Mouse (Mus musculus) forebrain, embryonic 11.5 days (tissue): Measurements from ENCODE around the gene Smyd4. TPM values are rescaled to one million over a fixed set of nuclear protein-coding genes. Genes with fewer than 3 reads are reported as not detected.

Source experiments
- ATAC-seq: fragments of 200-750 bp; cut with Nextera tagmentation; replicated peaks from 2 replicates; pipeline ENCODE4 v1.8.0; 2017; ENCODE audit warnings: moderate TSS enrichment; ENCODE audit not compliant: low FRiP score
- DNase-seq: peaks from one replicate; pipeline ENCODE4 v3.0.0-alpha.2; 2017; ENCODE audit warnings: low spot score
- H3K27ac ChIP-seq: fragments of 300-500 bp; sonication (generic); 2 replicates; pipeline ENCODE4 v1.5.1; 2014; ENCODE audit warnings: low read depth, low read length
- H3K27me3 ChIP-seq: fragments of 300-500 bp; sonication (generic); 2 replicates; pipeline ENCODE4 v1.6.1; 2014; ENCODE audit warnings: mild to moderate bottlenecking, low read length, mixed read lengths; ENCODE audit not compliant: control insufficient read depth, insufficient read depth
- H3K36me3 ChIP-seq: fragments of 300-500 bp; sonication (generic); 2 replicates; pipeline ENCODE4 v1.6.1; 2014; ENCODE audit warnings: mild to moderate bottlenecking, low read length, moderate library complexity, mixed read lengths; ENCODE audit not compliant: control insufficient read depth, insufficient read depth
- H3K4me1 ChIP-seq: fragments of 300-500 bp; sonication (generic); replicated peaks from 2 replicates; pipeline ENCODE4 v1.6.1; 2014; ENCODE audit warnings: low read length, mixed read lengths; ENCODE audit not compliant: control insufficient read depth, insufficient read depth
- H3K4me2 ChIP-seq: fragments of 300-500 bp; sonication (generic); 2 replicates; pipeline ENCODE4 v1.6.1; 2014; ENCODE audit warnings: low read depth, mild to moderate bottlenecking, low read length, moderate library complexity, mixed read lengths; ENCODE audit not compliant: severe bottlenecking
- H3K4me3 ChIP-seq: fragments of 300-500 bp; sonication (generic); 2 replicates; pipeline ENCODE4 v1.5.1; 2014; ENCODE audit warnings: low read depth, low read length
- H3K9ac ChIP-seq: fragments of 300-500 bp; sonication (generic); 2 replicates; pipeline ENCODE4 v1.6.1; 2014; ENCODE audit warnings: low read length
- H3K9me3 ChIP-seq: fragments of 300-500 bp; sonication (generic); 2 replicates; pipeline ENCODE4 v1.6.1; 2016; ENCODE audit warnings: low read length, mixed read lengths; ENCODE audit not compliant: control insufficient read depth
- WGBS: fragments of 180-500 bp; shearing (Covaris S2); extraction: QIAGEN DNeasy Blood & Tissue Kit; methylation state at CpG from one replicate; pipeline ENCODE4 v1.1.7; 2014; 5-methylcytosine and 5-hydroxymethylcytosine counted together
- polyA plus RNA-seq: library from polyadenylated mRNA; unstranded; fragments of >200 nt; fragmentation: Nextera tagmentation; extraction: Ambion mirVana; gene quantifications from 2 replicates; pipeline ENCODE4 v1.2.1, GENCODE M21; 2014

Smyd4 gene
- polyA plus RNA-seq, 1 experiment from 2014 or later: 20.0 TPM

DNA sequence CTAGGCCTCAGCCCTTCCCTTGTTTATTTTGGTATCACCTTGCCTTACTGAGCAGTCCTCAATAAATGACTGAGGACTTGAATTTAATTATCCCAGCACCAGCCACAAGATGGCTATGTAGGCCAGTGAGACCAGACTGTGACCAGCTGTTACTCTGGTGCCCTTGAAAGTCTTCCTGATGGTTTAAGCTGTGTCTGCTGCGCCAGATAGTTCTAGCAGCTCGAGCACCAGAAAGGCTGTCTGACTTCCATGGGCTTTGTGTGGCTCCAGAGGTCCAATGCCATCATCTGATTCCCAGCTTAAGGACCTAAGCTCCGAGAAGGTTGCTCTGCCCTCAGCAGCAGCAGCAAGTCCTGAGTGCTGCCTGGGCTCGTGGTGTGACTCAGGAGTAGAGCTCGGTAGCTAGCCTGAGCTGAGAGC lies 54.0 kb downstream of the Smyd4 start:
- DNase-seq: no peak
- Histone ChIP-seq H3K27ac (no peak overlapping the region), H3K9me3 (no peaks in the 10 kb centered on the region), H3K9ac (no peak overlapping the region), H3K4me1 (no peaks in the 10 kb centered on the region), H3K4me3 (no peak overlapping the region), H3K4me2 (no peak overlapping the region), H3K27me3 (no peaks in the 10 kb centered on the region), H3K36me3 (no peaks in the 10 kb centered on the region)
- 74% methylated on average over 5 of the region's 5 CpGs for WGBS
- ATAC-seq: no peak

- 78% methylated on average over 6 of the region's 6 CpGs for WGBS
- H3K36me3 ChIP-seq: no peaks in the 10 kb centered on the region
- no peak overlapping the region for H3K27ac ChIP-seq
- no peak overlapping the region for H3K9ac ChIP-seq
- DNase-seq (no peak), ATAC-seq (no peak)
- H3K9me3 ChIP-seq: no peaks in the 10 kb centered on the region
- no peaks in the 10 kb centered on the region for H3K4me1 ChIP-seq
- H3K27me3 ChIP-seq: no peaks in the 10 kb centered on the region
- H3K4me2 ChIP-seq: no peak overlapping the region
- H3K4me3 ChIP-seq: no peak overlapping the region
Measured at GRCm38 (mm10) chr11:75403301-75404052, 55.2 kb downstream of the Smyd4 start.

GRCm38 (mm10) chr11:75404801-75405200 lies 56.6 kb downstream of the Smyd4 start:
- no peaks in the 10 kb centered on the region for H3K4me1 ChIP-seq
- H3K27me3 ChIP-seq: no peaks in the 10 kb centered on the region
- no peaks in the 10 kb centered on the region for H3K36me3 ChIP-seq
- H3K4me2 ChIP-seq: no peak overlapping the region
- 92% methylated on average over 6 of the region's 6 CpGs for WGBS
- H3K27ac ChIP-seq: no peak overlapping the region
- H3K9ac ChIP-seq: no peak overlapping the region
- no peaks in the 10 kb centered on the region for H3K9me3 ChIP-seq
- H3K4me3 ChIP-seq: no peak overlapping the region
- ATAC-seq (no peak), DNase-seq (no peak)

DNA sequence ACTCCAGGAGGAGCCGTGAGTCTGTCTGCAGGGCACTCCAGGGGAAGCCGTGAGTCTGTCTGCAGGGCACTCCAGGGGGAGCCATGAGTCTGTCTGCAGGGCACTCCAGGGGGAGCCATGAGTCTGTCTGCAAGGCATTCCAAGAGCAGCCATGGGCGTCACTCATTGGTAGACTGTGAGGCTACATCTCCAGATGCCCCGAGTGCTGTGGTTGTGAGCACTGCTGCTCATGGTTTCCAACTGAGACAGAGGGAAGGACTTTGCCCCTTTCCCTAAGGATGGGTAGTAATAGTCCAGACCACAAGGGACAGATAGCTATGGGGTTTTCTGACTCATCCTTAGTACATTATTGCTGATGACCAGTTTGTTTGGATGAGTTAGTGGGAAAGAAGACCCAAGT lies 57.9 kb downstream of the Smyd4 start:
- Histone ChIP-seq H3K27me3 (no peaks in the 10 kb centered on the region), H3K9me3 (no peaks in the 10 kb centered on the region), H3K4me1 (no peaks in the 10 kb centered on the region), H3K9ac (no peak overlapping the region), H3K4me2 (no peak overlapping the region), H3K4me3 (no peak overlapping the region), H3K36me3 (no peaks in the 10 kb centered on the region), H3K27ac (no peak overlapping the region)
- DNase-seq (no peak), ATAC-seq (no peak)
- 69% methylated on average over 4 of the region's 4 CpGs for WGBS

DNA sequence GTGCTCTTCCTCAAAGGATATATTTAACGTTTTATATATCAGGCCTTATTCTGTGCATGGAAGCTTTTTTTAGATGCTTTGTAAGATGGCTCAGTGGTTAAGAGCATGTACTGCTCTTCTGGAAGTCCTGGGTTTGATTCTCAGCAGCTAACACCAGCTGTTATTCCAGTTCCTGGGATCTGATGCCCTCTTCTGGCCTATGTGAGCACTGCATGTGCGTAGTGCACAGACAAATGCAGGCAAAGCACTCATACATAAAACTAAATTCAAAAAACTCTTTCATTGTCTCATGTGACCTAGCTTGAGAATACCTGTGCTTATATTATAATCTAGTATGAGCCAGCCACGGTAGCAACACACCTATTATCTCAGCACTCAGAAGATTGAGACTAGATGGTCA lies 58.6 kb downstream of the Smyd4 start:
- no peak overlapping the region for H3K27ac ChIP-seq
- H3K4me3 ChIP-seq: no peak overlapping the region
- H3K36me3 ChIP-seq: no peaks in the 10 kb centered on the region
- no peak overlapping the region for H3K9ac ChIP-seq
- 41% methylated on average over 3 of the region's 3 CpGs for WGBS
- no peak for ATAC-seq
- no peaks in the 10 kb centered on the region for H3K4me1 ChIP-seq
- H3K4me2 ChIP-seq: no peak overlapping the region
- H3K9me3 ChIP-seq: no peaks in the 10 kb centered on the region
- H3K27me3 ChIP-seq: no peaks in the 10 kb centered on the region
- no peak for DNase-seq

- DNase-seq: no peak
- no peaks in the 10 kb centered on the region for H3K27me3 ChIP-seq
- H3K9ac ChIP-seq: no peak overlapping the region
- H3K9me3 ChIP-seq: no peaks in the 10 kb centered on the region
- no peaks in the 10 kb centered on the region for H3K36me3 ChIP-seq
- no peak overlapping the region for H3K4me3 ChIP-seq
- H3K4me2 ChIP-seq: no peak overlapping the region
- H3K27ac ChIP-seq: no peak overlapping the region
- no peak for ATAC-seq
- 81% methylated on average over 17 of the region's 17 CpGs for WGBS
- H3K4me1 ChIP-seq: no peaks in the 10 kb centered on the region
Measured at GRCm38 (mm10) chr11:75409679-75410575, 61.7 kb downstream of the Smyd4 start.

DNA sequence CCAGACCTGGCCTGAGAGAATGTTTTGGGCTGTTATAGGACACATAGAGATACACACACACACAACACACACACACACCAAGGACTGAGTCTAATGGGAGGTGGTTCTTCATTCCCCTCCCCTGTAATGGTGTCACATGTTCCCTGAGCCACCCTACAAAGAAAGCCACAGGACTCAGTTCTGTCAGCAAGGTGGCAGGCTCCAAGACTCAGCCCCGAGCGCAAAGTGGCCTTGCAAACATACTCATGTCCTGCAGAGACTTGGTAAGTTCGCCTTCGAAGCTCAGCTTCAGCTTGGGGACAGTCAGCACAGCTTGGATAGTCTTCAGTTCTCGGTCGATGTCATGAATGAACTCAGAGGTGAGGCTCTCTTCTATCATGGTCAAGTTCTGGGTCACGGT lies 62.4 kb downstream of the Smyd4 start:
- Histone ChIP-seq H3K27me3 (no peaks in the 10 kb centered on the region), H3K4me1 (no peaks in the 10 kb centered on the region), H3K4me3 (no peak overlapping the region), H3K9me3 (no peaks in the 10 kb centered on the region), H3K9ac (no peak overlapping the region), H3K4me2 (no peak overlapping the region), H3K27ac (no peak overlapping the region), H3K36me3 (no peaks in the 10 kb centered on the region)
- WGBS: 89% methylated on average over 7 of the region's 7 CpGs
- DNase-seq (no peak), ATAC-seq (no peak)

GRCm38 (mm10) chr11:75415096-75415495 lies 66.9 kb downstream of the Smyd4 start:
- 63% methylated on average over 7 of the region's 7 CpGs for WGBS
- ATAC-seq: no peak
- no peak overlapping the region for H3K27ac ChIP-seq
- no peak for DNase-seq
- no peaks in the 10 kb centered on the region for H3K9me3 ChIP-seq
- no peak overlapping the region for H3K9ac ChIP-seq
- H3K27me3 ChIP-seq: no peaks in the 10 kb centered on the region
- no peak overlapping the region for H3K4me3 ChIP-seq
- no peak overlapping the region for H3K4me2 ChIP-seq
- no peaks in the 10 kb centered on the region for H3K4me1 ChIP-seq
- no peaks in the 10 kb centered on the region for H3K36me3 ChIP-seq
